ENCODE assay signal across 17 mouse cellular contexts in genomic region chr2:18933418-18933817, GRCm38 (mm10).
DNase-seq lines count a peak whose midpoint lies in the region; ATAC-seq lines count a peak whose summit lies in the region.
"Had no signal": no experiment of that assay in that cellular context is flagged by ENCODE, and none has a peak within 500 bp of the region (broad histone marks: within the 10 kb centered on the region; RNA-seq: fewer than 3 reads in every experiment).

No protein-coding gene starts in this region.

- no peak for DNase-seq in forebrain, embryonic 11.5 days (ENCODE audit: low spot score)
- no peak for DNase-seq in limb, embryonic 10.5 days (ENCODE audit: low spot score)
- DNase-seq in embryo, embryonic 9.5 days (ENCODE audit: extremely low spot score), result no peak
- no peak for DNase-seq in gastrocnemius, postnatal 10 days
- DNase-seq in ovary, postnatal 14 days (ENCODE audit: low spot score), result no peak
- DNase-seq: adrenal gland, postnatal 25 days; cerebellum, postnatal 25 days; heart, adult 2 months; kidney, postnatal 10 days; lung, postnatal 10 days; thymus, postnatal 36 days had no signal

- no peaks in the 10 kb centered on the region for H3K36me3 ChIP-seq in forebrain, embryonic 11.5 days (ENCODE audit: control insufficient read depth, insufficient read depth, low read length)
- H3K36me3 ChIP-seq in forebrain, embryonic 16.5 days (ENCODE audit: control insufficient read depth, insufficient read depth), result no peaks in the 10 kb centered on the region
- no peaks in the 10 kb centered on the region for H3K36me3 ChIP-seq in forebrain, embryonic 15.5 days
- H3K36me3 ChIP-seq in limb, embryonic 10.5 days, result no peaks in the 10 kb centered on the region
- no peaks in the 10 kb centered on the region for H3K36me3 ChIP-seq in midbrain, embryonic 15.5 days (replicated peaks)

- H3K27ac ChIP-seq in forebrain, embryonic 11.5 days (ENCODE audit: low read depth, low read length), result no peak overlapping the region
- H3K27ac ChIP-seq in forebrain, embryonic 16.5 days (ENCODE audit: low read length), result no peak overlapping the region
- no peak overlapping the region for H3K27ac ChIP-seq in forebrain, embryonic 15.5 days (replicated peaks)
- peak overlapping the region; percentile 46; the same call in 1 of the 2 replicates for H3K27ac ChIP-seq in limb, embryonic 10.5 days
- H3K27ac ChIP-seq in midbrain, embryonic 15.5 days, result no peak overlapping the region
- H3K27ac ChIP-seq: heart, adult 2 months; liver, embryonic 14.5 days; stomach, postnatal 0 days had no signal

- peak; percentile 61; the same call in 1 of the 2 replicates for ATAC-seq in forebrain, embryonic 11.5 days (replicated peaks; ENCODE audit: low FRiP score)
- ATAC-seq in forebrain, embryonic 16.5 days, result no peak
- peak; percentile 24; the same call in 1 of the 2 replicates for ATAC-seq in forebrain, embryonic 15.5 days (replicated peaks)
- peak; percentile 61; the same call in 1 of the 2 replicates for ATAC-seq in midbrain, embryonic 15.5 days (replicated peaks)
- ATAC-seq: inflammation-experienced regulatory T-cells, adult 6 months had no signal

- H3K4me3 ChIP-seq in forebrain, embryonic 11.5 days (ENCODE audit: low read depth, low read length), result no peak overlapping the region
- no peak overlapping the region for H3K4me3 ChIP-seq in forebrain, embryonic 16.5 days (replicated peaks; ENCODE audit: low read length)
- H3K4me3 ChIP-seq in forebrain, embryonic 15.5 days, result no peak overlapping the region
- no peak overlapping the region for H3K4me3 ChIP-seq in limb, embryonic 10.5 days
- H3K4me3 ChIP-seq in midbrain, embryonic 15.5 days, result no peak overlapping the region
- H3K4me3 ChIP-seq: heart, adult 2 months had no signal

- no peaks in the 10 kb centered on the region for H3K9me3 ChIP-seq in forebrain, embryonic 11.5 days (ENCODE audit: control insufficient read depth, low read length)
- no peaks in the 10 kb centered on the region for H3K9me3 ChIP-seq in forebrain, embryonic 16.5 days (ENCODE audit: control insufficient read depth, low read length)
- no peaks in the 10 kb centered on the region for H3K9me3 ChIP-seq in forebrain, embryonic 15.5 days
- no peaks in the 10 kb centered on the region for H3K9me3 ChIP-seq in limb, embryonic 10.5 days (replicated peaks)
- no peaks in the 10 kb centered on the region for H3K9me3 ChIP-seq in midbrain, embryonic 15.5 days

- 0 out of 2 replicates have a peak overlapping the region, but pooled peaks have one; percentile 15 for H3K4me2 ChIP-seq in forebrain, embryonic 11.5 days (ENCODE audit: low read depth, low read length, severe bottlenecking)
- H3K4me2 ChIP-seq in forebrain, embryonic 16.5 days (ENCODE audit: low read length), result no peak overlapping the region
- no peak overlapping the region for H3K4me2 ChIP-seq in forebrain, embryonic 15.5 days (replicated peaks)
- peak overlapping the region; percentile 17; the same call in 1 of the 2 replicates for H3K4me2 ChIP-seq in midbrain, embryonic 15.5 days

- no peaks in the 10 kb centered on the region for H3K27me3 ChIP-seq in forebrain, embryonic 11.5 days (ENCODE audit: control insufficient read depth, insufficient read depth, low read length)
- no peaks in the 10 kb centered on the region for H3K27me3 ChIP-seq in forebrain, embryonic 16.5 days (replicated peaks; ENCODE audit: control insufficient read depth, insufficient read depth, low read length)
- no peaks in the 10 kb centered on the region for H3K27me3 ChIP-seq in forebrain, embryonic 15.5 days
- H3K27me3 ChIP-seq in limb, embryonic 10.5 days (ENCODE audit: low read depth, poor library complexity, severe bottlenecking), result no peaks in the 10 kb centered on the region
- no peaks in the 10 kb centered on the region for H3K27me3 ChIP-seq in midbrain, embryonic 15.5 days (replicated peaks)

- WGBS in forebrain, embryonic 11.5 days, result 6% methylated on average over 7 of the region's 7 CpGs
- WGBS in forebrain, embryonic 16.5 days, result 15% methylated on average over 7 of the region's 7 CpGs
- WGBS in forebrain, embryonic 15.5 days, result 20% methylated on average over 7 of the region's 7 CpGs
- WGBS in limb, embryonic 10.5 days, result 49% methylated on average over 7 of the region's 7 CpGs
- 14% methylated on average over 7 of the region's 7 CpGs for WGBS in midbrain, embryonic 15.5 days

- peaks cover 11% of the 10 kb centered on the region; the same call in 1 of the 2 replicates for H3K4me1 ChIP-seq in forebrain, embryonic 11.5 days (replicated peaks; ENCODE audit: control insufficient read depth, insufficient read depth, low read length)
- peaks cover 6% of the 10 kb centered on the region; the same call in 1 of the 2 replicates for H3K4me1 ChIP-seq in forebrain, embryonic 16.5 days (replicated peaks; ENCODE audit: control insufficient read depth, insufficient read depth, low read length)
- no peaks in the 10 kb centered on the region for H3K4me1 ChIP-seq in forebrain, embryonic 15.5 days
- peaks cover 49% of the 10 kb centered on the region for H3K4me1 ChIP-seq in limb, embryonic 10.5 days
- H3K4me1 ChIP-seq in midbrain, embryonic 15.5 days, result peaks cover 7% of the 10 kb centered on the region

- no peak overlapping the region for H3K9ac ChIP-seq in forebrain, embryonic 11.5 days (ENCODE audit: low read length)
- H3K9ac ChIP-seq in forebrain, embryonic 16.5 days (replicated peaks; ENCODE audit: low read depth, low read length), result no peak overlapping the region
- no peak overlapping the region for H3K9ac ChIP-seq in forebrain, embryonic 15.5 days (replicated peaks)
- no peak overlapping the region for H3K9ac ChIP-seq in midbrain, embryonic 15.5 days
- H3K9ac ChIP-seq: liver, embryonic 14.5 days had no signal

Comparison
In these comparisons a context has a peak if more than half of its experiments do, and no peak if none do; other contexts are left out.
1. H3K4me2 ChIP-seq: peak in forebrain, embryonic 11.5 days (single experiment) and midbrain, embryonic 15.5 days (single experiment); none in forebrain, embryonic 16.5 days (single experiment) and forebrain, embryonic 15.5 days (single experiment).